Mouse (Mus musculus) forebrain, embryonic 16.5 days (tissue): Measurements from ENCODE around the gene Adig. TPM values are rescaled to one million over a fixed set of nuclear protein-coding genes. Genes with fewer than 3 reads are reported as not detected.

Source experiments
- ATAC-seq: fragments of 200-750 bp; cut with Nextera tagmentation; 2 replicates; pipeline ENCODE4 v1.8.0; 2017; ENCODE audit warnings: mild to moderate bottlenecking, moderate library complexity
- H3K27ac ChIP-seq: fragments of 300-500 bp; sonication (generic); 2 replicates; pipeline ENCODE4 v1.5.1; 2014; ENCODE audit warnings: low read length, control low read depth
- H3K27me3 ChIP-seq: fragments of 300-500 bp; sonication (generic); replicated peaks from 2 replicates; pipeline ENCODE4 v1.6.1; 2014; ENCODE audit warnings: low read length; ENCODE audit not compliant: control insufficient read depth, insufficient read depth
- H3K36me3 ChIP-seq: fragments of 300-500 bp; sonication (generic); 2 replicates; pipeline ENCODE4 v1.6.1; 2014; ENCODE audit not compliant: control insufficient read depth, insufficient read depth
- H3K4me1 ChIP-seq: fragments of 300-500 bp; sonication (generic); replicated peaks from 2 replicates; pipeline ENCODE4 v1.6.1; 2014; ENCODE audit warnings: low read length; ENCODE audit not compliant: control insufficient read depth, insufficient read depth
- H3K4me2 ChIP-seq: fragments of 300-500 bp; sonication (generic); 2 replicates; pipeline ENCODE4 v1.6.1; 2014; ENCODE audit warnings: mild to moderate bottlenecking, low read length, control low read depth
- H3K4me3 ChIP-seq: fragments of 300-500 bp; sonication (generic); replicated peaks from 2 replicates; pipeline ENCODE4 v1.5.1; 2014; ENCODE audit warnings: mild to moderate bottlenecking, low read length, control low read depth
- H3K9ac ChIP-seq: fragments of 300-500 bp; sonication (generic); replicated peaks from 2 replicates; pipeline ENCODE4 v1.6.1; 2014; ENCODE audit warnings: low read depth, low read length, control low read depth
- H3K9me3 ChIP-seq: fragments of 300-500 bp; sonication (generic); 2 replicates; pipeline ENCODE4 v1.6.1; 2016; ENCODE audit warnings: low read length; ENCODE audit not compliant: control insufficient read depth
- WGBS: fragments of 180-500 bp; shearing (Covaris S2); extraction: QIAGEN DNeasy Blood & Tissue Kit; methylation state at CpG from one replicate; pipeline ENCODE4 v1.1.7; 2014; 5-methylcytosine and 5-hydroxymethylcytosine counted together
- polyA plus RNA-seq: library from polyadenylated mRNA; unstranded; fragments of >200 nt; fragmentation: Nextera tagmentation; extraction: Ambion mirVana; gene quantifications from 2 replicates; pipeline ENCODE4 v1.2.1, GENCODE M21; 2015

Adig gene
- polyA plus RNA-seq, 1 experiment from 2014 or later = not detected

GRCm38 (mm10) chr2:158506475-158506874 is 4.1 kb downstream of the Adig start:
- Histone ChIP-seq H3K9me3 (no peaks in the 10 kb centered on the region), H3K4me2 (no peak overlapping the region), H3K36me3 (no peaks in the 10 kb centered on the region), H3K4me3 (no peak overlapping the region), H3K4me1 (no peaks in the 10 kb centered on the region), H3K9ac (no peak overlapping the region), H3K27me3 (no peaks in the 10 kb centered on the region), H3K27ac (no peak overlapping the region)
- no peak for ATAC-seq
- 82% methylated on average over 5 of the region's 5 CpGs for WGBS

DNA sequence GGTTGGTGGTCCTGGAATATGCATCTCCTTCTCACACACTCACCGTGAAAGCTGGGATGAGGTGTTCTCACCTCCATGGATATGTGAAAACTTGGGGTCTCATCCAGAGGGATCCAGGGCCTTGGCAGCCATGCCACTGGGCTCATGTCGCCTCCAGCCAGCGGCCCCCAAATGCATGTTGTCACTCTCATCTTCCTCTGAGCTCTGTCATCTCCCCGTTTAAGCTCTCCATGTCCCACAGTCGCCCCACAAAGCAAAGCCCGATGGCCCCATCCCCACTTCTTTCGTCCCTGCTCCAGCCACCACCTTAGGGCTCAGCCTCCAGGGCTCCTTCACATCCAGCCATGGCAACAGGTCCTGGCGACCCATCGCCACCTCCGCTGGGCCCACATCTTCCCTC is 4.6 kb downstream of the Adig start:
- Histone ChIP-seq H3K27me3 (no peaks in the 10 kb centered on the region), H3K4me1 (no peaks in the 10 kb centered on the region), H3K27ac (no peak overlapping the region), H3K4me2 (no peak overlapping the region), H3K9ac (no peak overlapping the region), H3K9me3 (no peaks in the 10 kb centered on the region), H3K4me3 (no peak overlapping the region), H3K36me3 (no peaks in the 10 kb centered on the region)
- 94% methylated on average over 10 of the region's 10 CpGs for WGBS
- ATAC-seq = no peak

- no peak for ATAC-seq
- no peaks in the 10 kb centered on the region for H3K9me3 ChIP-seq
- H3K4me3 ChIP-seq = no peak overlapping the region
- H3K9ac ChIP-seq = no peak overlapping the region
- no peaks in the 10 kb centered on the region for H3K27me3 ChIP-seq
- WGBS = 62% methylated on average over 6 of the region's 6 CpGs
- H3K4me1 ChIP-seq = no peaks in the 10 kb centered on the region
- H3K36me3 ChIP-seq = no peaks in the 10 kb centered on the region
- H3K27ac ChIP-seq = no peak overlapping the region
- no peak overlapping the region for H3K4me2 ChIP-seq
These were observed 8.3 kb downstream of the Adig start for GRCm38 (mm10) chr2:158510665-158511064.

GRCm38 (mm10) chr2:158512528-158512927 is 10.1 kb downstream of the Adig start, which contains the start of gene Arhgap40:
Arhgap40 (plus strand) TSS chr2:158512796.
- ATAC-seq = no peak
- Histone ChIP-seq H3K4me3 (no peak within 1 kb of the TSS), H3K9ac (no peak within 1 kb of the TSS), H3K4me2 (no peak within 1 kb of the TSS), H3K27ac (no peak within 1 kb of the TSS), H3K36me3 (no peaks in the 10 kb centered on the region), H3K4me1 (no peaks in the 10 kb centered on the region), H3K9me3 (no peaks in the 10 kb centered on the region), H3K27me3 (no peaks in the 10 kb centered on the region)
- WGBS = 88% methylated on average over 10 of the region's 10 CpGs

GRCm38 (mm10) chr2:158513821-158514336 is 11.5 kb downstream of the Adig start:
- Histone ChIP-seq H3K4me2 (no peak overlapping the region), H3K4me1 (no peaks in the 10 kb centered on the region), H3K27ac (no peak overlapping the region), H3K9ac (no peak overlapping the region), H3K36me3 (no peaks in the 10 kb centered on the region), H3K4me3 (no peak overlapping the region), H3K9me3 (no peaks in the 10 kb centered on the region), H3K27me3 (no peaks in the 10 kb centered on the region)
- WGBS = 73% methylated on average over 12 of the region's 12 CpGs
- no peak for ATAC-seq

- H3K27me3 ChIP-seq = no peaks in the 10 kb centered on the region
- 67% methylated on average over 6 of the region's 6 CpGs for WGBS
- H3K36me3 ChIP-seq = no peaks in the 10 kb centered on the region
- no peak overlapping the region for H3K9ac ChIP-seq
- no peak for ATAC-seq
- no peak overlapping the region for H3K27ac ChIP-seq
- peaks cover 1% of the 10 kb centered on the region for H3K4me1 ChIP-seq
- H3K9me3 ChIP-seq = 0 out of 2 replicates have a peak, but pooled peaks cover 3% of the 10 kb centered on the region
- no peak overlapping the region for H3K4me2 ChIP-seq
- no peak overlapping the region for H3K4me3 ChIP-seq
These were observed 16.2 kb downstream of the Adig start for GRCm38 (mm10) chr2:158518583-158518982.

DNA sequence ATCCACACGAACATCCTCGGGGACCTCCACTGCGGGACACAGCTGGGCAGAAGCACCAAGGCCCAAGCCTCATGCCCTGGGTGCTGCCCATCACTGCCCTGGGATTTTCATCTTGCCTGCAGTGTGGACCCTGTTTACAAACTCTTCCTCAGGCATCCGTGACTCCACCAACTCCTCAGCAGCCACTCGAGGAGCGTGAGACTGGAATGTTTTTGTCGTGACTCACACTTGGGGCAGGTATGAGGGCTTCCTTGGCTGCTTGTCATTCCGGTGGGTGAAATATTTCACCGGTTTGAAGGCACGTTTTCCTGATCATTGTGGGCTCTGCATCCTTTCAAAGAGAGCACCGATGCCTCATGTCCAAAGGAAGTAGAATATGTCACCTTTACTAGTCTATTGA is 16.7 kb downstream of the Adig start:
- Histone ChIP-seq H3K4me1 (peaks cover 6% of the 10 kb centered on the region), H3K27me3 (no peaks in the 10 kb centered on the region), H3K4me3 (no peak overlapping the region), H3K36me3 (no peaks in the 10 kb centered on the region), H3K9ac (no peak overlapping the region), H3K9me3 (0 out of 2 replicates have a peak, but pooled peaks cover 3% of the 10 kb centered on the region), H3K4me2 (no peak overlapping the region), H3K27ac (no peak overlapping the region)
- ATAC-seq = no peak
- 80% methylated on average over 11 of the region's 11 CpGs for WGBS

- H3K36me3 ChIP-seq = no peaks in the 10 kb centered on the region
- peaks cover 13% of the 10 kb centered on the region for H3K4me1 ChIP-seq
- no peak overlapping the region for H3K27ac ChIP-seq
- ATAC-seq = no peak
- 0 out of 2 replicates have a peak, but pooled peaks cover 3% of the 10 kb centered on the region for H3K9me3 ChIP-seq
- no peak overlapping the region for H3K9ac ChIP-seq
- H3K4me2 ChIP-seq = no peak overlapping the region
- H3K27me3 ChIP-seq = no peaks in the 10 kb centered on the region
- 78% methylated on average over 6 of the region's 6 CpGs for whole genome bisulfite sequencing
- no peak overlapping the region for H3K4me3 ChIP-seq
These were observed 17.4 kb downstream of the Adig start for GRCm38 (mm10) chr2:158519800-158520199.

- Histone ChIP-seq H3K9me3 (0 out of 2 replicates have a peak, but pooled peaks cover 3% of the 10 kb centered on the region), H3K9ac (no peak overlapping the region), H3K27me3 (no peaks in the 10 kb centered on the region), H3K4me3 (no peak overlapping the region), H3K4me2 (no peak overlapping the region), H3K36me3 (no peaks in the 10 kb centered on the region), H3K27ac (no peak overlapping the region), H3K4me1 (peaks cover 17% of the 10 kb centered on the region)
- WGBS = 79% methylated on average over 8 of the region's 8 CpGs
- ATAC-seq = no peak
These were observed 20.6 kb downstream of the Adig start for GRCm38 (mm10) chr2:158523060-158523459.
